Mouse (Mus musculus) G1E (cell line): ENCODE data around the gene Grem2. TPM values are rescaled to one million over a fixed set of nuclear protein-coding genes. Genes with fewer than 3 reads are reported as not detected.

ENCODE experiments used
- ATAC-seq: 2 replicates; pipeline ENCODE4 v1.8.0; 2016; ENCODE audit warnings: mild to moderate bottlenecking; ENCODE audit not compliant: insufficient number of reproducible peaks, poor library complexity, low FRiP score, severe bottlenecking; ENCODE audit errors: extremely low read depth
- DNase-seq: peaks from one replicate; pipeline ENCODE4 v3.0.0; 2012; ENCODE audit warnings: low spot score
- H3K27me3 ChIP-seq: 2 replicates; pipeline ENCODE4 v1.6.1; 2012; ENCODE audit warnings: mild to moderate bottlenecking, low read length, inconsistent platforms; ENCODE audit not compliant: insufficient read depth
- H3K36me3 ChIP-seq: replicated peaks from 2 replicates; pipeline ENCODE3; 2012; ENCODE audit warnings: mild to moderate bottlenecking, inconsistent platforms
- H3K4me1 ChIP-seq: 2 replicates; pipeline ENCODE4 v1.6.1; 2012; ENCODE audit warnings: low read depth, low read length, inconsistent platforms, mixed read lengths; ENCODE audit not compliant: insufficient read depth
- H3K4me3 ChIP-seq: 2 replicates; pipeline ENCODE4 v1.5.1; 2012; ENCODE audit warnings: low read depth, mild to moderate bottlenecking, inconsistent platforms, low read length, moderate library complexity, mixed read lengths
- H3K9me3 ChIP-seq: replicated peaks from 2 replicates; pipeline ENCODE4 v1.6.1; 2012; ENCODE audit warnings: inconsistent platforms
- CTCF ChIP-seq: IDR thresholded peaks from 2 replicates; pipeline ENCODE4 v1.5.1; 2012; ENCODE audit warnings: low read depth, low read length, inconsistent platforms, mixed read lengths
- GATA1 ChIP-seq: IDR thresholded peaks from 2 replicates; pipeline ENCODE4 v1.6.1; 2012; ENCODE audit warnings: borderline replicate concordance, low read length, inconsistent platforms, mixed read lengths
- GATA2 ChIP-seq: IDR thresholded peaks from 2 replicates; pipeline ENCODE4 v1.6.1; 2012; ENCODE audit warnings: low read depth, low read length, inconsistent platforms, borderline replicate concordance
- POLR2AphosphoS5 ChIP-seq: IDR thresholded peaks from 2 replicates; pipeline ENCODE4 v1.6.1; 2012; ENCODE audit warnings: low read depth, low read length, inconsistent platforms; ENCODE audit not compliant: insufficient replicate concordance
- TAL1 ChIP-seq: conservative IDR thresholded peaks from 2 replicates; pipeline ENCODE4 v1.6.1; 2012; ENCODE audit warnings: low read depth, low read length, inconsistent platforms, mixed read lengths
- polyA plus RNA-seq: library from polyadenylated mRNA; stranded (reverse); fragments of >175 nt; gene quantifications from 2 replicates; pipeline ENCODE4 v1.2.3, GENCODE M21; 2012
- total RNA-seq, 2 experiments: library from RNA; stranded (forward) in 1 of 2; stranded (reverse) in 1 of 2; fragments of 200-1000 nt in 1 of 2; fragments of >200 nt in 1 of 2; fragmentation: Nextera tagmentation in 1 of 2; gene quantifications; 2 replicates each; pipeline ENCODE4 v1.2.3; 2014 to 2017

The Grem2 gene
- total and polyA plus RNA-seq, 3 experiments = 0.05 TPM; not detected in 2

GRCm38 (mm10) chr1:174826562-174826961 is 95.1 kb downstream of the Grem2 start:
- no peak for ATAC-seq
- H3K27me3 ChIP-seq = no peaks in the 10 kb centered on the region
- H3K9me3 ChIP-seq = no peaks in the 10 kb centered on the region
- no peaks in the 10 kb centered on the region for H3K4me1 ChIP-seq
- no peaks in the 10 kb centered on the region for H3K36me3 ChIP-seq
- TF ChIP-seq CTCF = no peak
- TF ChIP-seq TAL1 = no peak
- TF ChIP-seq POLR2AphosphoS5 = no peak
- TF ChIP-seq GATA1 = no peak
- no peak for TF ChIP-seq GATA2
- DNase-seq = no peak
- no peak overlapping the region for H3K4me3 ChIP-seq

- Histone ChIP-seq H3K27me3 (no peaks in the 10 kb centered on the region), H3K4me1 (no peaks in the 10 kb centered on the region), H3K4me3 (no peak overlapping the region), H3K9me3 (peaks cover 10% of the 10 kb centered on the region; the same call in 1 of the 2 replicates), H3K36me3 (no peaks in the 10 kb centered on the region)
- ATAC-seq (no peak), DNase-seq (no peak)
- no peak for TF ChIP-seq POLR2AphosphoS5
- TF ChIP-seq CTCF = no peak
- no peak for TF ChIP-seq GATA2
- no peak for TF ChIP-seq GATA1
- no peak for TF ChIP-seq TAL1
These were observed 109.8 kb downstream of the Grem2 start for GRCm38 (mm10) chr1:174811846-174812245.

- Histone ChIP-seq H3K9me3 (peaks cover 13% of the 10 kb centered on the region; the same call in 1 of the 2 replicates), H3K4me3 (no peak overlapping the region), H3K36me3 (no peaks in the 10 kb centered on the region), H3K27me3 (no peaks in the 10 kb centered on the region), H3K4me1 (no peaks in the 10 kb centered on the region)
- ATAC-seq (no peak), DNase-seq (no peak)
- TF ChIP-seq GATA1 (no peak), POLR2AphosphoS5 (no peak), CTCF (no peak), TAL1 (no peak)
These were observed 133.0 kb downstream of the Grem2 start for GRCm38 (mm10) chr1:174788617-174789016.
